Mouse (Mus musculus) hematopoietic stem cell, adult 5-6 weeks (primary cell): Measurements from ENCODE around the gene Mettl21e. TPM values are rescaled to one million over a fixed set of nuclear protein-coding genes. Genes with fewer than 3 reads are reported as not detected.

Experiments used
- ATAC-seq, 2 experiments: fragments of 125-278 bp in 1 of 2; replicated peaks in 1 of 2; 2 replicates each; pipeline ENCODE4 v1.8.0; 2016 to 2017; ENCODE audit warnings: inconsistent platforms in 2 of 2, mild to moderate bottlenecking in 2 of 2, moderate number of reproducible peaks in 2 of 2, low read depth in 1 of 2, moderate TSS enrichment in 1 of 2; ENCODE audit not compliant: low FRiP score in 2 of 2, poor library complexity in 2 of 2, severe bottlenecking in 2 of 2, insufficient read depth in 1 of 2, low TSS enrichment in 1 of 2
- total RNA-seq: library from RNA; stranded (forward); fragments of 172-1452, 232-1000 nt; gene quantifications from 2 replicates; pipeline ENCODE4 v1.2.3, GENCODE M21; 2017

Gene Mettl21e
- total RNA-seq, 1 experiment from 2014 or later = not detected

DNA sequence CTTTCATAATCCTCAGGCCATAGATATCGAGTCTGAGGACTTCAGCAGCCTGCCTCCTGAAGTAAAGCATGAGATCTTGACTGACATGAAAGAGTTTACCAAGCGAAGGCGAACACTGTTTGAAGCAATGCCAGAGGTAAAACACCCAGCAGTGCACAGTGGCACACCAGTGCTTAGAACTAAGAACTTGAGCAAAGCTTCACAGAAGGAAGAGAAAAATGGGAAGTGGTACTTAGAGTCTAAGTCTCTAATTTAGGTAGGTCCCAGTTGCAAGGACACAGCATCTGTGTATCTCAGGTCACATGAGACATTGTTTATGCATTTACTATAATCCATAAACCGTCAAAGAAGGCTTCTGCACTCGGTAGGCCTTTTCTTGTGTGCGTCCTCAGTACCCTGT lies 56.9 kb downstream of the Mettl21e start:
- no peak for ATAC-seq

GRCm38 (mm10) chr1:44158317-44158716 lies 60.4 kb downstream of the Mettl21e start:
- peak; percentile 87 to 94 for ATAC-seq

DNA sequence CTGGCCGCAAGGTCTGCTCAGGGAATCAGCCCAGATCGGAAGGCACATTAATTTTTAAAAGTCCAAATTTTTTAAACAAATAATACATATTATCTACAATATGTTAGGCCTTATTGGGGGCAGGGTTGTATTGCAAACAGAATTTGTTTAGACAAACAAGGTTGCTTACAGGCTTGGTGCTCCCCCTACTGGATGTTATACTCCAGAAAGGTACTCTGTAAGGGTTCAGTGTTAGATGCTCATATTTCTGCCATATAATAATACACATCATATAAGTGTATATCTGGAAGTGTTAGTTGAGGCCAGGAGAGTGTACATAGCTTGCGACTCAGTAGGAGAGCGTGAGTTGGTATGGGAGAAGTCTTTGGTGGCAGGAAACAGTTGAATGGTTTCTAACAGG lies 63.5 kb downstream of the Mettl21e start:
- ATAC-seq = no peak

Other genes starting within 250 kb of the Mettl21e start
- 0.06 TPM in 1 of 2 replicates, not detected in the other for gene Mettl21c, start 198.9 kb downstream of the Mettl21e start, total RNA-seq
- 0.44 and 0.65 TPM in 2 replicates for gene Gm8251, start 157.0 kb downstream of the Mettl21e start, total RNA-seq
- gene Tex30, start 116.5 kb downstream of the Mettl21e start, total RNA-seq = 32.3 and 50.5 TPM in 2 replicates
- 25.1 and 26.5 TPM in 2 replicates for gene Kdelc1, start 100.2 kb downstream of the Mettl21e start, total RNA-seq
- gene Bivm, start 100.0 kb downstream of the Mettl21e start, total RNA-seq = 23.8 and 29.0 TPM in 2 replicates
- gene Ercc5, start 71.2 kb downstream of the Mettl21e start, total RNA-seq = 16.2 and 18.8 TPM in 2 replicates